Mouse (Mus musculus) thymus, adult 2 months (tissue): ENCODE results near the gene Med10. TPM values are rescaled to one million over a fixed set of nuclear protein-coding genes. Genes with fewer than 3 reads are reported as not detected.

Experiments
- DNase-seq: peaks from one replicate; pipeline ENCODE4 v3.0.0; 2021
- H3K27ac ChIP-seq: fragments of 200-500 bp; 2 replicates; pipeline ENCODE4 v1.5.1; 2012; ENCODE audit warnings: low read length, control low read depth; ENCODE audit not compliant: control insufficient read depth, insufficient read depth
- H3K27me3 ChIP-seq: fragments of 200-500 bp; 2 replicates; pipeline ENCODE4 v1.6.1; 2012; ENCODE audit warnings: mild to moderate bottlenecking, low read length, moderate library complexity, mixed read lengths; ENCODE audit not compliant: control insufficient read depth, insufficient read depth
- H3K36me3 ChIP-seq: fragments of 200-500 bp; 2 replicates; pipeline ENCODE4 v1.6.1; 2012; ENCODE audit warnings: mild to moderate bottlenecking, low read length, moderate library complexity; ENCODE audit not compliant: control insufficient read depth, insufficient read depth
- H3K4me1 ChIP-seq: fragments of 200-500 bp; replicated peaks from 2 replicates; pipeline ENCODE4 v1.6.1; 2012; ENCODE audit warnings: low read length; ENCODE audit not compliant: control insufficient read depth, insufficient read depth
- H3K4me3 ChIP-seq: fragments of 200-500 bp; 2 replicates; pipeline ENCODE4 v1.5.1; 2012; ENCODE audit warnings: mild to moderate bottlenecking, low read length, control low read depth, moderate library complexity; ENCODE audit not compliant: control insufficient read depth, insufficient read depth
- CTCF ChIP-seq: fragments of 200-500 bp; IDR thresholded peaks from 2 replicates; pipeline ENCODE4 v1.5.1; 2012; ENCODE audit warnings: mild to moderate bottlenecking, control low read depth, low read length, moderate library complexity, borderline replicate concordance; ENCODE audit not compliant: control insufficient read depth, poor library complexity, insufficient read depth; ENCODE audit errors: extremely low read depth
- POLR2A ChIP-seq: fragments of 200-500 bp; IDR thresholded peaks from 2 replicates; pipeline ENCODE4 v1.6.1; 2012; ENCODE audit warnings: mild to moderate bottlenecking, low read length, control low read depth, moderate library complexity; ENCODE audit not compliant: control insufficient read depth, poor library complexity, insufficient read depth; ENCODE audit errors: extremely low read depth
- WGBS: fragments of 180-500 bp; shearing (Covaris S2); methylation state at CpG from one replicate; pipeline ENCODE4 v1.1.7; 2018; 5-methylcytosine and 5-hydroxymethylcytosine counted together
- polyA plus RNA-seq: library from polyadenylated mRNA; depleted of rRNA; stranded (reverse); fragments of >200 nt; gene quantifications from 2 replicates; pipeline ENCODE4 v1.2.3, GENCODE M21; 2012

Gene Med10
- polyA plus RNA-seq, 1 experiment, result 75.0 TPM

GRCm38 (mm10) chr13:69830606-69831005 is 28.4 kb downstream of the Med10 start:
- Histone ChIP-seq H3K4me3 (no peak overlapping the region), H3K27ac (no peak overlapping the region), H3K4me1 (no peaks in the 10 kb centered on the region), H3K36me3 (no peaks in the 10 kb centered on the region), H3K27me3 (no peaks in the 10 kb centered on the region)
- WGBS, result 92% methylated on average over 8 of the region's 8 CpGs
- no peak for DNase-seq
- TF ChIP-seq POLR2A, result no peak
- TF ChIP-seq CTCF, result no peak

- 93% methylated on average over 9 of the region's 9 CpGs for WGBS
- Histone ChIP-seq H3K27me3 (no peaks in the 10 kb centered on the region), H3K4me1 (no peaks in the 10 kb centered on the region), H3K36me3 (no peaks in the 10 kb centered on the region), H3K4me3 (no peak overlapping the region), H3K27ac (no peak overlapping the region)
- TF ChIP-seq CTCF (no peak), POLR2A (no peak)
- no peak for DNase-seq
These were observed 30.4 kb downstream of the Med10 start for GRCm38 (mm10) chr13:69832578-69832977.

- Histone ChIP-seq H3K27me3 (no peaks in the 10 kb centered on the region), H3K4me3 (no peak overlapping the region), H3K27ac (no peak overlapping the region), H3K4me1 (no peaks in the 10 kb centered on the region), H3K36me3 (no peaks in the 10 kb centered on the region)
- no peak for DNase-seq
- TF ChIP-seq POLR2A (no peak), CTCF (no peak)
- 89% methylated on average over 11 of the region's 11 CpGs for WGBS
These were observed 31.2 kb downstream of the Med10 start for GRCm38 (mm10) chr13:69833416-69833815.

DNA sequence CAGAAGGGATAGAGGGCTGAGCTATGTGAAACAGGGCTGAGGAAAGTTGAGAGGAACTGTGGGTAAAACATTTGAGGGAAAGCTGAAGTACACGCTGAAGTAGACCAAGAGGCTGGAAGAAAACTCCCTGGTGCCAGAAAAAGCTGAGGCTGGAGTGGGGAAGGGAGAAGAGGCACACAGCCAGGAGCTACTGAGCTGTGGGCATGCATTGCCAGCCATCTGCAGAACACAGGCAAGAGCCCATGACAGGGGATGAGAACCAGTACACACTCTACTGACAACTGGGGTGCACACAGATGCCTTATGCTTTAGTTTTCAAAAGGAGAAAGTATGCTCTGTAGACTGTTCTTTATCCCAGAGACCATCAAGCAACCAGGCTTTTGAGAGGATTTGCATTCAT is 43.4 kb downstream of the Med10 start:
- 79% methylated on average over 1 of the region's 1 CpGs for WGBS
- H3K4me1 ChIP-seq, result no peaks in the 10 kb centered on the region
- no peak overlapping the region for H3K4me3 ChIP-seq
- H3K27me3 ChIP-seq, result no peaks in the 10 kb centered on the region
- H3K36me3 ChIP-seq, result no peaks in the 10 kb centered on the region
- TF ChIP-seq POLR2A, result no peak
- no peak for TF ChIP-seq CTCF
- H3K27ac ChIP-seq, result no peak overlapping the region
- no peak for DNase-seq

DNA sequence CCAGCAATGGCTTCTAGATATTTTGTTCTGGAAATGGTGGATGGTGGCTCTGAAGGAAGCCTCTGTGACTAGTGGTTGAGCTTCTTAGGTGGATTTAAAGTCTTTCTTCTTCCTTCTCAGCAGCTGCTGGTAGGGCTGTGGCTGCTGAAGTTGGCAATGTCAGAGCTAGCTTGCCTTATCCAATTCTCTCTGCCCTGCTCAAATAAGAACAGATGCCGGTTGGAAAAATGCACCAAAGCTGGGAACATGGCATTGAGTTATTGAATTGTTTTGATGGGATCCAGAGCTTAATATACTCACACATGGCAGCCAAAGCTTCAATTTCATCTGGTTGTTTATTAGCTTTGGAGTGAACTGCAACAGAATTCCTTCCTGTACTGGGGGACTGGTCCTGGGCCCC is 47.4 kb downstream of the Med10 start:
- Histone ChIP-seq H3K4me1 (no peaks in the 10 kb centered on the region), H3K27ac (no peak overlapping the region), H3K36me3 (no peaks in the 10 kb centered on the region), H3K27me3 (no peaks in the 10 kb centered on the region), H3K4me3 (no peak overlapping the region)
- TF ChIP-seq POLR2A (no peak), CTCF (no peak)
- WGBS, result 97% methylated on average over 1 of the region's 1 CpGs
- no peak for DNase-seq

GRCm38 (mm10) chr13:69852313-69852712 is 50.1 kb downstream of the Med10 start:
- DNase-seq, result no peak
- no peaks in the 10 kb centered on the region for H3K27me3 ChIP-seq
- H3K4me1 ChIP-seq, result no peaks in the 10 kb centered on the region
- no peak overlapping the region for H3K4me3 ChIP-seq
- TF ChIP-seq CTCF (no peak), POLR2A (no peak)
- no peaks in the 10 kb centered on the region for H3K36me3 ChIP-seq
- no peak overlapping the region for H3K27ac ChIP-seq
- 59% methylated on average over 5 of the region's 5 CpGs for WGBS

DNA sequence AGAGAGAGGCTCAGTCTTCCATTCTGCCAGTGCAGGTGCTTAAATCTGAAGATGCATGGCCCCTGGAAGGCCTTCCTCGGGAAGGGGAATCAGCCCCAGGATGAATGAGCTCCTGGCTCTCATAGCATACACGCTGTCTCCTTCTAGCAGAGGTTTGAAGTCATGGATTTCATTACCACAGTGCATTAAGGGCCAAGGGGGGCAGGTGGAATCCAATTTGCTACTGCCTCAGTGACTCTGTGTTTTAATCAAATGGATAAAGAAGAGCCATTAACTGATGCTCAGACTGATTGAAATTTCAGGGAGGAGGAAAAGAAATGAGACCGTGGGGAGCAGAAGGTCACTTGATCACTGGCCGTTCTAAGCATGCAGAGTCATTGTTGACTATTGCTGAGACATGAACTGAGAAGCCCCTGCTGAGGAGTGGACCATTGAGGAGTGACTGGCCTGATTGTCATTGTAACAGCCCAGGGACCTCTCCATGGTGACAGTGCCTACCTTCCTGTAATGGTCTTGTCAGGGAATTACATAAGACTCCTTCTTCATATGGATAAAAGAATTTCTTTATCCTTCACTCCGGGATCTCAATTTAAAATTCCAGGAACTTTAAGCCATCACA is 51.3 kb downstream of the Med10 start:
- 81% methylated on average over 5 of the region's 5 CpGs for WGBS
- no peak overlapping the region for H3K4me3 ChIP-seq
- no peaks in the 10 kb centered on the region for H3K4me1 ChIP-seq
- TF ChIP-seq CTCF, result no peak
- no peak for TF ChIP-seq POLR2A
- no peaks in the 10 kb centered on the region for H3K27me3 ChIP-seq
- no peak for DNase-seq
- no peak overlapping the region for H3K27ac ChIP-seq
- no peaks in the 10 kb centered on the region for H3K36me3 ChIP-seq
